Mouse (Mus musculus) left cerebral cortex, adult 18-20 months (tissue): ENCODE results near the gene Usp12. TPM values are rescaled to one million over a fixed set of nuclear protein-coding genes. Genes with fewer than 3 reads are reported as not detected.

Source experiments
- DNase-seq, 2 experiments: peaks; one replicate each; pipeline ENCODE4 v3.0.0; 2021 to 2022; ENCODE audit warnings: low spot score in 2 of 2, mixed read lengths in 1 of 2
- long read RNA-seq, 2 experiments: library from polyadenylated mRNA; stranded (forward); transcript quantifications; one replicate each; pipeline ENCODE4 v2.0.0; 2021
- total RNA-seq, 2 experiments: library from RNA; stranded (reverse); gene quantifications; 2 replicates each; pipeline ENCODE4 v1.2.3; 2021

The Usp12 gene
- total RNA-seq = 10 to 100 TPM; 56.6 to 61.1 TPM
- long read RNA-seq, experiment 1, full-length matches to known transcripts = 21 of 41 reads
- long read RNA-seq, experiment 1, partial matches to known transcripts = 17 of 41 reads
- long read RNA-seq, experiment 1, other reads (novel, unspliced or antisense) = 3 of 41 reads
- long read RNA-seq, experiment 2, full-length matches to known transcripts = 8 of 31 reads
- long read RNA-seq, experiment 2, partial matches to known transcripts = 6 of 31 reads
- long read RNA-seq, experiment 2, other reads (novel, unspliced or antisense) = 17 of 31 reads

DNA sequence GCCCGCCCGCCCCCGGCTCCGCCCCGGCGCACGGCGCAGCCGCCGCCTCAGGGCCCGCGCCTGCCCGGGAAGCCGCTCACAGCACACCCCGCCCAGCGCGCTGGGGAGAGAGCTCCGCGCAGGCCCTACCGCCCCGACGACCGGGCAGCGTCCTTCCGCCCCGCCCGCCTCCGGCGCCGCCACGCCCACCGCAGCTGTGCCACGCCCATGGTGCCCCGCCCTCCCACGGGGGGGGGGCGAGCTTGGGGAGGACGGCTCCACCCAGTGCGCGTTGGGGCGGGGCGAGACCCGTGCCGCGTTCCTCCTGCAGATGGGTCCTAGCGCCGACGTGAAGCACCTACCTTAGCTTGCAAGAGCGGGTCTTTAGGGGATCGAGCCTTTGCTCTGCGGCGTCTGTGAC is at the start of gene Usp12:
Gene Usp12 (minus strand): TSS at position 154 of the 400 bp plus-strand sequence.
- DNase-seq = peak; percentile 98 to 99

DNA sequence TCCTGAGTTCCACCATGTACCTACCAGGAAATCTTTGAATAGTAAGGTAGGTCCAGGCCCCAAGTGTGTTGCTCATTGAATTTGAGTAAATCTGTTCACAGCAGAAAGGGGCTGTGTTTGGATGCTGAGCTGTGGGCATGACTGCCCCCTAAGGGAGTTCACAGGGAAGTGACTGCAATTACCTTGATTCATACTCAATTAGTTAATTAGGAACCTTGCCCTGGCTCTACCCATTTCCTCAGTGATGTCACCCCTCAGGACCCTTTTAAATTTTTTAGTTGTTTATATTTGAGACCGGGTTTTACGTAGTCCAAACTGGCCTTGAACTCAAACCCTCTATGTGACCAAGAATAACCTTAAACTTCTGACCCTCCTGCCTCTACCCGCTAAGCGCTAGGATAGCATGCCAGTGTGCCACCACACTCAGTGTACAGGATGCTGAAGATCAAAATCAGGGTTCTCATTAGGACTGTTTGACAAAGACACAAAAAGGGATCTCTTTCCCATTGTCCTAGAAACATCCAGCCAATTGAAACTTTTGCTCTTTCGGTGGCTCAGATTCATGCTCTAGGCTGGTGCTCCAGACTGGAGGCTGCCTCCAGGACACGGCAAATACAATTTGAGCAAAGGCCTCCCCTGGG is 49.6 kb upstream of the Usp12 start:
- DNase-seq = no peak

DNA sequence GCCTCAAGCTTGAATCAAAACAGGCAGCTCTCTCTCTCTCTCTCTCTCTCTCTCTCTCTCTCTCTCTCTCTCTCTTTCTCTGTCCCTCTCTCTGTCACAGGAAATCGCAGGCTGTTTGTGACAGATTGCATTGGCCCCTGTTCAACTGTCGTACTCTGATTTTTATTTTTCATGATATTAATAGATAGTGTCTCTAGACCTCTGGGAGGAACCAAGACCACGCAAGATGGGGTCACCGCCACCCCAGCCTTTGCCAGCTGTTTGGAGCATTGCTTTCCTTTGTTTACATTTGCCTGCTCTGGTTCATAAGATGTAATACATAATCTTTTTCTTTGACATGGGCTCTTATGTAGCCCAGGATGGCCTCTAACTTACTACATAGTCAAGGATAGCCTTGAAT is 47.2 kb upstream of the Usp12 start:
- DNase-seq = no peak

DNA sequence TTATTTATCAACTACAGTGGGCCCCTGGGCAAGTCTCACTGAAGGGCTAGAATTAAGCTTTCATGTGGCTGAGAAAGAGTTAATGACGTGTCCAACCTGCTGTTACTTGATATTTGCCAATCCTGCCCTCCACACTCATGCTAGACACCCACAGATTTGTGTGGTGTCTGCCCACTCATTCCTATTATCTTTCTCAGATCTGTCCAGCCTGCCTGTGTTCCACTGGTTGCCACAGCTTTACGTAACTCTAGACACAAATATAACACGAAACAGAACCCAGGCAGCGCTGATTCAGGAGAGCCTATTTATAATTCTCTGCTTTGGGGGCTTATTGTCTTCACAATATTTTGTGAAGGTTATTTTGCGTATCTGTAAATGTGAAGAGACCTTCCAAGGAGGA is 46.5 kb upstream of the Usp12 start:
- DNase-seq = peak in 1 of 2 experiments; percentile 35

DNA sequence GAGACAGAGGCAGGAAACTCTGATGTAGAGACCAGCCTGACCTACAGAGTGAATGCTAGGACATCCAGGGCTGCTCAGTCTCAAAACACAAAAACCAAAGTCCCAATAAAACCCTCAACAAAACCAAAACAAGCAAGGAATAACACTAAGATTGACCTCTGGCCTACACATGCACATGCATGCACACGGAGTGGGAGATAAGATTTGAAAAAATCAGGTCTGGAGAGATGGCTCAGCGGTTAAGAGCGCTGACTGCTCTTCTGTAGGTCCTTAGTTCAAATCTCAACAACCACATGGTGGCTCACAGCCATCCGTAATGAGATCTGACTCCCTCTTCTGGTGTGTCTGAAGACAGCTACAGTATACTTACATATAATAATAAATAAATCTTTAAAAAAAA is 45.6 kb upstream of the Usp12 start:
- DNase-seq = no peak

DNA sequence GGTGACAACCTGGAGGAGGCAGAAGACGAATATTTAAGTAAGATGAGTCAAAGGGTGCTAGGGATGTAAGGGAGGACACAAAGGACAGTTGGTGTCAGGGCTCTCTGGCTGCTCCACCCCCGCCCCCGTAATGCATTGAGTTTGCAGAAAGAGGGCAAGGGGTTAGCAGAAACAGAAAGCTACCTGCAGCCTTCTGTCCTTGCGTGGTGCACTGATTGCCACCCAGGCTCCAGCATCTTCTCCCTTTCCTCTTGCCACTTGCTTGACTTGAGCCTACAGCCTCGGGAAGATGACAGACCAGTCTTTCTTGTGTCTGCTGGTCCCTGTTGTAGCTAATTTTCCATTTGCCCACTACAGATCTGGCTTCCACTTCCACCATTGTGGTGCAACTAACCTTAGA is 45.0 kb upstream of the Usp12 start:
- no peak for DNase-seq

DNA sequence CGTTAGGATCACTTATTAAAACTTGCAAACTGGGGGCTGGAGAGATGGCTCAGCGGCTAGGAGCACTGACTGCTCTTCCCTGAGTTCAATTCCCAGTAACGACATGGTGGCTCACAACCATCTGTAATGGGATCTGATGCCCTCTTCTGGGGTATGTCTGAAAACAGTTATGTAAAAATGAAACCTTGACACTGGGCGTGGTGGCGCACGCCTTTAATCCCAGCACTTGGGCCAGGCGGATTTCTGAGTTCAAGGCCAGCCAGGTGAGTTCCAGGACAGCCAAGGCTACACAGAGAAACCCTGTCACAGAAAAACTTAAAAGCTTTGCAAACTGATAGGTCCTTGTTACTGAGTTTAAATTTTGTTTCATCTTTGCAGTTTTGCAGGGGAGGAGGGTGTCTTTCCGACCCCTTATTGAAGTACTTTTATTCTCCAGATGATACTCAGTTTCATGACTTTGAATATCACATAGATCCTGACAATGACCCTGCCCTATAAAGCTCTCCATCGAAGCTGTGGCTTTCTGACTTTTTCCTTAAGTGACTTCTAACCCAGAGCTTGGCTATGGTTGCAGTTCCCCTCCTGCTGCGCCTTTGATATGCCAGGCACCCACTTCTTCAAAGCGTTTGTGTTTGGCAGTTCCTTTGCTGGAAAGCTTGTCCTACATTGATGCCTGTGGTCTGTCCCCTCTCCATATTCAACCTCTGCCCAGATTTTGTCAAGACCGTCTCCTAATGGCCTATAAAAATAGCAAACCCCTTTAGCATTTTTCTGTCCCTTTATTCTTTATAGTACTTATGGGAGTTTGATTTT is 44.2 kb upstream of the Usp12 start:
- DNase-seq = no peak

DNA sequence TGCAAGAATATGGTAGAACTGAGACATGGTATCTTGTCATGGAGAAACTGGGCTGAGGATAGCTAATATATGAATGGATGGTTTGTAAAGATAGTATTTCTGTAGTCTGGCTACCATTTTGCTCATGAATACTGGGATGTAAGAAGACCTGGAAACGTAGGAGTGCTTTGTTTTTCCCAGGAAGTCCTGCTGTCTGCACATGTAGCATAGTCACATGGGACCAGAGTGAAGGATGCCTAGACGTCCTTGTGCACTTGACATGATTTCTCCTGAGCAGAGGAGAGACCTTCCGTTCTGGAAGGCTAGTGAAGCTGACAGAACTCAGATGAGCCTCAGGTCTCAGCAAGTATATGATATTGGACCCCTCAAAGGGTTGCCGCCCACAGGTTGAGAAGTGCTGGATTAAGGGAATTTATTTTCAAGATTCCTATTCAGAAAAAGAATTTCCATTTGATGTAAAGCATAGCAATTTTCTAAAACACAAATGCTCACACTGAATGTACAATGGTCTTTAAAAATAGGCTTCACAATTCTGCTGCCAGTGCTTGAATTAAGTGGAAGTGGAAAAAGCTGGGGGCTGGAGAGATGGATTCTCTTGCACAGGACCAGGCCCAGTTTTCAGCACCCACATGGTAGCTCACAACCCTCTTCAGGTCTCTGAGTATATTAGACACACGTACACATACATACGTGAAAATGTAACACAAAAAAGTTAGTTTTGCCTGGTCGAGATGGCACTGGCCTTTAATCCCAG is 43.3 kb upstream of the Usp12 start:
- DNase-seq = no peak

DNA sequence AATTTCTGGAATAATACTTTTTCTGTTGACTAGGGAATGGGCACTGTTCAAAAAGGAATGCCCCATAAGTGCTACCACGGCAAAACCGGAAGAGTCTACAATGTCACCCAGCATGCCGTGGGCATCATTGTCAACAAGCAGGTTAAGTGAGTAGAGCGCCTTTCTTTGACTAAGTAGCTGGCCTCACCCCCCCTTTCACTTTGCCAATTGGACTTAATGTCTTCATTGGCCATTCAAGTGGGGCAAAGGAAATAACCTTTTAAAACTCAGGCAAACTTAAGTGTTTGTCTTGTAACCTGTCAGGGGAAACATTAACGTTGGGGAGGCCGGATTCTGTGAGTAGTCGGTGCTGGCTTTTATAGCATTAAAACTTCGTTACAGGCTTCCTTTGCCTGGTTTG is 40.2 kb upstream of the Usp12 start:
- DNase-seq = no peak

DNA sequence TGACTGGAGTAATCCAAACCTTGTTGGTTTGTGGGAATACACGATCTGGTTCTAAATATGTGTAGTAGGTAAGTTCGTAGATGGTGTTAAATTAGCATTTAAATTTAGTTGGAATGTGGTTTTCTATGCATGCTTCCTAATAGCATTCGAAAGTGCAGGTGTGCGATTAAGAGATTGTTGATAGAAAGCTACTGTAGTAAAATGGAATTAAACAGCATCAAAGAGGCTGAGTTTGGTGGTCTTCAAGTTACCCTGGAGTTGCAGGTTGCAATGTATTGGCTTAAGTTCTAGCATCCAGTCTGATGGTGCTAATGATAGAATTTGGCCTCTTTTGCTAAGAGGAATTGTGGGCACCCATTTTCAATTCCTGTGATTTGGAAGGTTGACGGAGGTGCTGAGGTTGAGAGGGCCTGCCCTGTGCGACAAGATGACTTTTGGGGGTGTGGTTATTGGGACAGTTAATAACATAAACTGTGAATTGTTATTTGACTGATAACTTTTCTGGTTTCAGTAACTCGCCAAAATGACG is 38.9 kb upstream of the Usp12 start:
- DNase-seq = no peak

DNA sequence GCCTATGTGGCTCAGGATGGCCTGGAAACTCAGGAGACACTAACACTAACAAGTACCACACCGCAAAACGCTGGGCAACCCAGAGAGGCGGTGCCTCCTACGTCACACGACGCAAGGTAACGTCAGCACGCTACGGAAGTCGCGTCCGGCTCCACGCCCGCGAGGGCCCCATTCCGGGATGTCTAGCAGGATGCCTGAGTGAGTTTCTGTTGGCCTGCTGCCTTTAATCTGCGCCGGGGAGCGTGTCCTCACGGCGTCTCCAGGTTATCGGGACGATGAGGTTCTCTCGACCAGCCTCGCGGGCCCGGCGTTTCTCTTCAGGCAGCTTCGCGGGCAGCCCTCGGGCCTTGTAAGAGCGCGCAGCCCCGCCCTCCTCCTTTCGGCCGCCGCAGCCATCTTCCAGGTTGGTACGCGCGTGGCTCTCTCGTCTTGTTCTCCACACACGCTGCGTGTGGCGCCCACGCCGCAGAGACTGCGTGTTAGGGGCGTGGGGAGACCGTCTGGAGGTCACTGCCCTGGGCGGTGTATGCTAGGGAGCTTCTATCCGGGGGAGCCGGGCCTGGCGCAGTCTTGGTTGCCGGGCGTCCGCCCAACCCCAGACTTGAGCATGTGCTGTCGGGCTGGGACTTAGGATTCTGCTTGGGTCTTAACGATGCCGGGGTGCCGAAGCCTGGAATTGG is 38.1 kb upstream of the Usp12 start, which contains the start of gene Rpl21:
Gene Rpl21 (plus strand): TSS at position 122 of the 680 bp plus-strand sequence.
- peak; percentile 92 to 95 for DNase-seq

DNA sequence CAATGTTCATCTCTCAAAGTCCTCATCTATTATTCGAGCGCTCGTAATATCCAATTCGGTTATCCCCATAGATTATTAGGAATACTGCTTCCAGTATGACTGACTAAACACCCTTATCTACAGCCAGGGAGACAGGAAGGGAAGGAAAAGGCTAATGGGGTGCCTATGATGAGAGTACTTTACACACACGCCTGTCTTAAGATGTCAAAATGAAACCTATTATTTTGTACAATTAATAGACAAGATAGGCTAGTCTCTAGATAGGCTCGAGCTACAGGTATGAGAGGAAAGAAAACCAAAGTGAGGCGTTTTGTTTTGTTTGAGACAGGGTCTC is 37.6 kb upstream of the Usp12 start:
- no peak for DNase-seq

DNA sequence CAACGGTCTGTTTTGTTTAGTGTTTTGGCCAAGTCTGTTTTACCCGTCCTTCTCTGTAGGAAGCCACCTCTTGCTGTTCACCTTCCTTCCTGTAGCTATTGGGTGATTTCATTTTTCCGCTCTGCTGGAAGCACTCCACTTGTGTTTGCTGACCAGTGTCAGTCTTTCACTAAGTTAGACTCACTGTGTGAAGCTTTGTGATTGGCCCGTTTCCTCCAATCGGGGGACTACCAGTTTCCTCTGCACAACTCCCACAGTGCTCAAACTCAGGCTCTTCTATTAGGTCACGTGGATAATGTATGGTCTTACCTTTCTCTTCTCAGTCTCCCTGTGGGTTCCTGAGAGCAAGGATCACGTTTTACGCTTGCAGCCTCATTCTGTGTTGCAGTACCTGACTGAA is 34.7 kb upstream of the Usp12 start:
- no peak for DNase-seq

DNA sequence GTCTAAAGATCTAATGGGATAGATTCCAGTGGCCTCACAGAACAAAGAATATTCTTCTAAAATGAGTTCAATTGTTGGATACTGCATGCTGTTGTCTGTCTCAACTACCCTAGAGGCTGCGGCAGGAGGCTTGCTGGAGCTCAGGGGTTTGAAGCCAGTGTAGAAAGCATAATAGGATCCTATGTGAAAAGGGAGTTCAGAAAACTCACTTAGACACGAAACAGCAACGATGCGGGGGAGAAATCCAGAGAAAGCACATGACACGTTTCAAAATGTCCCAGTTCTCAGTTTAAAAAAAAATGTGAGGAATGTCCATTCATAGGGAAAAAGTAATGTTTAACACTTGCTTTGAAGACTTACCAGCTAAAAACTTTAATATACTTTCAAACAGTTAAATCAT is 28.2 kb upstream of the Usp12 start:
- DNase-seq = no peak

DNA sequence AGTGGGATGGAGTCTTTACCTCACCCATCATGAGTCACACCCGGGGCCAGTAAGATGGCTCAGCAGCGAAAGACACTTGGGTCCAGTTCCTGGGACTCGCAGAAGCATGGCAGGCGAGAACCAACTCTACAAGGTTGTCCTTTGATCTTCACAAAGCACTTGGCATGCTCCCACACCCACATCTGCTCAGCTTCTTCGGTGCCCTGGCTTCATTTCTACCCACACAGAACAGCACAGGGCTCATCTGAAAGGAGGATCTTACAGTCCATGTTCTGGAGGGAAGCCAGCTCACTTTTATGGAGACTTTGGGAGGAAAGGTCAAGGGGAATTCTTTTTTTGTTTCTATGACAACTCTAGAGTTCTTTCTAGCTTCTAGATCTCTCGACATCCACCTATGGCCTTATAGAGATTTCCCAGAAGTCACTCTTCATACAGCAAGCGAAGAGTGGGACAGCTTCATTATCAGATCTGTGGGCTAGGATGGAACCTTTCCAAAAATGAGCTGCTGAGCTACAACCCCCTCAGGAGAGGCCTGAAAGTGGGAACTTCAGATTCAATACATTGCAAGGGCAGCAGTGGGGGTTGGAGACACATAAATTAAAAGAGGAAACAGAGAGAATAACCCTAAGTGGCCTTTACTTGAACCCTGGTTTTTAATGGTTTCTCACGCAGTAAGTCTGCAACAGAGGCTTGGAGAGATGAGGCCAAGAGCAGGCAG is 24.3 kb upstream of the Usp12 start:
- DNase-seq = no peak

DNA sequence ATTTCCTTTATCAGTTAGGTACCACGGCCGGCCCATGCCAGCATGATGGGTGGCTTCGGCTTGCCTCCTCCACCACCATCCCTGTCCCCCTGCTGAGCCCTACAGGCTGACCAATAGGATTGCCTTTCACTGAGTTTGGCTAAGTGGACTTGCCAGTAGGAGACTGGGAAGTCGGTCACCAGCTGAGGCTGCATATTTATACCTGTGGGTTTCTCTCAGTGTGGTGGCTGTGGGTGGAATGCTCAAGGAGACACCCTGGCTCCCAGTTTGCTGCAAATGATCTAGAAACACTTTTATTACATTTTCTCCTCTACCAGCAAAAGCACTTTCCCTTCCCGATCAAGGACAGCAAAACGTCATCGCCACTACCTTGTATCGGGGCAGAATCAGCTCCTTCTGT is 22.8 kb upstream of the Usp12 start:
- peak in 1 of 2 experiments; percentile 47 for DNase-seq

DNA sequence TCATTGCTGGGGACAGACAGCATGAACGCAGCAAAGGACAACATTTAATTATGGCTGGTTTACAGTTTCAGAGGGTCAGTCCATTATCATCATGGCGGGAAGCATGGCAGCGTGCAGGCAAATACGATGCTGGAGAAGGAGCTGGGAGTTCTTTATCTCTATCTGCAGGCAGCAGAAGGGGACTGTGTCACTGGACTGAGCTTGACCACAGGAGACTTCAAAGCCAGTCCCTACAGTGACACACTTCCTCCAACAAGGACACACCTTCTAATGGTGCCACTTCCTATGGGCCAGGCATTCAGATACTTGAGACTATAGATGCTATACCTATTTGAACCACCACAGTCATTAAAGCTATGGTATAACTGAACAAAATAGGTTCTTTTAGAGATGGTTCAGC is 20.6 kb upstream of the Usp12 start:
- DNase-seq = no peak

DNA sequence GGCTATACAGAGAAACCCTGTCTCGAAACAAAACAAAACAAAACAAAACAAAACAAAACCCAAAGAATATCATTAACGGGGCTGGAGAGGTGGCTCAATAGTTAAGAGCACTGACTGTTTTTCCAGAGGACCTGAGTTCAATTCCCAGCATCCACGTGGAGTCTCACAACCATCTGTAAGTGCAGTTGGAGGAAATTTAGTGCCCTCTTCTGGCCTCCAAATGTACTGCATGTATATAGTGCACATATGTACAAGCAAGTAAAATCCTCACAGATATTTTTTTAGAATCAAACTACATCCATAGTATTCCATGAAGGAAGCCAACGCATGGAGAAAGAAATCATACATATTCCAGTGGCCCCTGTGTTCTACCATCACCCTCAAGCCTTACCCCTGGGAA is 18.6 kb upstream of the Usp12 start:
- no peak for DNase-seq

DNA sequence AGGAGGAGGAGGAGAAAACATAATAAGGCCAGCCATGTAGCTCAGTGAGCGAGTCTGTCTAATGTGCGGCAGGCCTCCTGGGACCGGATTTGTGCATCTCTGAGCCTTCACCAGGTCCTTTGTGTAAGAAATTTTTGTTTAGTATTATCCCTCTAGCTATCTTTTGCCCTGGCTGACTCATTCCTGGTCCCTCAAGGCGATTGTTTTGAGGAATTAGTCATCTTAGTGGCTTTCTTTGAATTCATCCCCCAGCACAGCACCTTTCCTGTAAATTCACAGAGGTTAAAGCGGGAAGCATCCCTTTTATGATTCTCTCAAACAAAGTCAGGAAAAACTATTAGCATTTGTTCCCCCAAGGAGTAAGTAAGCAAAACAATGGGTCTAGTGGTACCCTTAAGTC is 18.1 kb upstream of the Usp12 start:
- no peak for DNase-seq

DNA sequence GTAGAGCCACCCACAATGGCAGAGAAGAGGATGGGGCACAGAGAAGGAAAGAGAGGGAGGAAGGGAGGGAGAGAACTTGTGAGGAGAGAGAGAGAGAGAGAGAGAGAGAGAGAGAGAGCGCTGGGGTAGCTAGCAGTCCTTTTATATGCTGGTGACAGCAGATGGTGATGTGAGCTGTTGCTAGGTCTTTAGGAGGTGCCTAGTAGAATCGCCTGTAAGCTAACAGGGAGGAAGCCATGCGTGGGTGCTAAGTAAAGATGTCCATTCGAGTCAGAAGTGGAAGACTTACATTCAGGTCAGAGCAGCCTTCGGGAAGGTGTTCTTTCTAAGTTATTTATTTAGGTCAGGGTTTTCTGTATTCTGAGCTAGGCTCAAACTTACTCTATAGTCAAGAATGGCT is 15.1 kb upstream of the Usp12 start:
- DNase-seq = peak in 1 of 2 experiments; percentile 32
